Mouse (Mus musculus) layer of hippocampus, adult 18-20 months (tissue): Measurements from ENCODE around the gene Xpnpep1. TPM values are rescaled to one million over a fixed set of nuclear protein-coding genes. Genes with fewer than 3 reads are reported as not detected.

ENCODE experiments used
- DNase-seq, 2 experiments: peaks; one replicate each; pipeline ENCODE4 v3.0.0; 2022; ENCODE audit warnings: low spot score in 2 of 2
- total RNA-seq, 2 experiments: library from RNA; stranded (reverse); gene quantifications; 2 replicates each; pipeline ENCODE4 v1.2.3; 2021

The Xpnpep1 gene
- total RNA-seq, 2 experiments from 2014 or later = 72.8 to 79.3 TPM

DNA sequence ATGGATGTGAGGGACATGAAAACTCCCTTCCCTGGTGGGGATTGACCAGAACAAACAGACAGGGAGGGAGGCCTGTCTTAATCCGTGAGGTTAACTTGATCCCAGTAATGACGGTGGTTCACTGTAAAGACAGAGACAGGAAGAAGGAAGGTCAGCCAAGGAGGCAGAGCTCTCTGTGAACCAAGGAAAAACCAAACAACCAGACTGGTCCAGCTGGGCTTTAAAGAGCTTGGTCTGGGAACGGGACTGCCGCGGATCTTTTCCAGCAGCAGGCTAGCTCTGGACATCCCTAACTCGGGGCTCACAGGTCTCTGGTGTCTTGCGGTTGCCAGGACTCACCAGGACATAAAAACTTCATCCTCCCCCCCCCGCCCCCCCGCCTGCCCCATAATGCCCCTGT, 26.5 kb upstream of the Xpnpep1 start:
- DNase-seq = no peak

DNA sequence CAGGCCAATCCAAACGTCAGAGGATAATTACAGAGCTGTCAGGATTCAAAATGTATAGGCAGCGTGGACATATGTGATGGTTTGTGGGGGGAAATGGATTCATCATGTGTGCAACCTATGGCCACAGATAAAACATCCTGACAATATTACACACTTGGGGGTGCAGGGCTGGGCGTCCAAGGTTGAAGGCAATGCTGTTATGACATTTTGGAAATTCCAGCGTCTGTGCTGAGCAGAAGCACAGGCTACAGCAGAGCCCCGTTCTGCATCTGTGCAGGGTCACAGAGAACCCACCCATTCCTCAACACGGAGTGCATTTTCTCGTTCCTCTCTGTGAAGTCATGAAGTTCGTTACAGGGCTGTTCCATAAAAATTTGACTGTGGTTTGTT, 25.0 kb upstream of the Xpnpep1 start:
- no peak for DNase-seq

DNA sequence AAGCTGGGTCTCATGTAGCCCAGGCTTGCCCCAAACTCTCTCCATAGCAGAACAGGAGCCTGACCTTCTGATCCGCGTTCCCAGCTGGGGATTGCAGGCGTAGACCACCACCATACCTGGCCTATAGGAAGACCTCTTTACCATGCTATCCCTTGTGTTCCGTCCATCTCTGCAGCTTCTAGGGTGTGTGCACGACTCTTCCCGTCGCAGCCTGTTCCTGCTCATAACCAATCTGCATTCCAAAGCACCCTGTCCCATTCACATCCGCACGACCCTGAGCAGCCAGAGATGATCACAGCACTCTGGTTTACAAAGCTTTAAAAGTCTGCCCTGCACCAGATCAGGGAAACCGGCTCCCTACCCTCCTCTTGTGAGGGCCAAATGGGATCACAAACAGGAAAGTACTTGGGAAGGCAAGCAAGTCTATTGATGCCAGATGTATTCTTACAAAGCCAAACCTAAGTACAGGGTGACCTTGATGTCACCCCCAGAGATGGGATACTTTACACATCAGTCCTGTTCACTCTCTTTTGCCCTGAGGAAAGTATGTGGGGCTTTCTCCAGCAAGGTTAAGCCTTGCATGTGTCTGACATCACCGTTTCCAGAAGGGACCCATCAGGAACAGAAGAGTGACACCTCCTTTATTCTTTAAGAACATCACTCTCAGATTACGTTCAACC, 24.4 kb upstream of the Xpnpep1 start:
- no peak for DNase-seq

DNA sequence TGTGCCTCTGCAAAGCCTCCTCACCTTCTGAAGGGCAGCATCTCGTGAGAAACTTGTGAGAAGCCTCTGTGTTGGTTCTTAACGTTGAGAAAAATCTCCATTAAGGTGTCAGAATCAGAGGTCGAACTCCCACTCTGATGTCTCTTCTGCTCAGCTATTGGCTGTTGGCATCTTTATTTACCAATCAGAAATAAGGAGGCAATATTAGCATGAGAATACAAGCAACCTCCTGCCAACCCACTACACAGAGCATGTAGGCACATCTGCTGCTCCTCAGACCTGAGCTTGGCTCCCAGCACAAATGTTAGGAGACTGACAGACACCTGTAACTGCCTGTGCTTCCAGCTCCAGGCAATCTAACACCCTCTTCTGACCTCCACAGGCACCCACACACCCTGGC, 22.0 kb upstream of the Xpnpep1 start:
- no peak for DNase-seq

DNA sequence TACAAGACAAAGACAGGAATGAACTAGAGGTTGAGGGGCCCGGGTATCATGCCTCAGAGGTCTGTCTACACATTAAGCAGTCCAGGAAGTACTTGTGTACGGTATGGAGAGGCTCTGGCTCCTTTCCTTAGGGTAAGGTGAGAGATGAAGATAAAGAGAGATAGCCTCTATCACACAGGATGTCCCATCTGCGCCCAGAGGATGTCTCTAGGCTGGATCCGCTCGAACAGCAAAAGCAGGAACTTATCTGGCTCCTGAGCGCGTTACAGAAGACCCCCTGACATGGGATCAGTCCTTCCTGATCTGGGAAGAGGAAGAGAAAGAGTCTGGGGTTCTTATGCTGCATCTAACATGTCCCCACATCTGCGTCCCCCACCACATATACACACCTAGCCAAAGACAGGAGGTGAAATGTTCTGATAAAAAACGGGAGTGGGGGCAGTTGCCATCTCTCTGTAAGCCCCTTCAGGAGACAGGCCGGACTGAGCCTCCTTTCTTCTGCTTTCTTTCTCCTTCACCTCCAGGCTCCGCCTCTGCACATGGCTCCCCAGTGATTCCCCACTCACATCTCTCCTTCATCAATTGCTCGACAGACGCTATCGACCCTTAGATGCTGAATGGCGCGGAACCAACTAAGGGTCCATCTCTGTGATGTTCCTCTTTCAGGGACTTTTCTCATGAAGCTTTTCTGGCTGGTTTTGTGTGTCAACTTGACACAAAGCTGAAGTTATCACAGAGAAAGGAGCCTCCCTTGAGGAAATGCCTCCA, 19.5 kb upstream of the Xpnpep1 start:
- DNase-seq = no peak

DNA sequence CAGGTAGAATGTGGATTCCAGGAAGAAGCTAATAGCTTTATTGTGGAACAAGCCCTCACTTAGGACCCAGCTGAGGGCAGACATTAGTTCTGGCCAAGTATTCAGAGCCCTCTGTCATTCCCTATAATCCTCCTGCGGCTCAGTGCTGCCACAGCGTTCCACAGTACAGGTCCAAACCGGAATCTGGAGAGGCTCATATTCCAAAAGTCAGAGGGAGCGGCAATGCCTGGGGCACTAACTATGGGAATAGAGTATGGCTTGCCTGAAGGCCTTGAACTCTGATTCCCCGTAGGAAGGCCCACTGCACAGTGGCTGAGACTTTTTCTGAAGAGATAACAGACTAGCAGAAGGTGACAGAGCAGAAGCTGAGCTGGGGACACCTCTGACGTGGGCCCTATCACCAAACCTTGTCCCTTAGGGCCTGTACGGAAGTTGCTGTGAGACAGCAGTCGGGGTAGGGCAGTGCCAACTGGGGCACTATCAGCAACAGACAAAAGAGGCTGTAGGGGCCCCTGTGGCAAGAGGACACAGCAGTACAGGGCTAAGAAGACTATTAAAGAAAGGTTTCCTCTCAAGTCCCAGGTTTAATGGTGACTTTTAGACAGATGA, 18.8 kb upstream of the Xpnpep1 start:
- DNase-seq = no peak

DNA sequence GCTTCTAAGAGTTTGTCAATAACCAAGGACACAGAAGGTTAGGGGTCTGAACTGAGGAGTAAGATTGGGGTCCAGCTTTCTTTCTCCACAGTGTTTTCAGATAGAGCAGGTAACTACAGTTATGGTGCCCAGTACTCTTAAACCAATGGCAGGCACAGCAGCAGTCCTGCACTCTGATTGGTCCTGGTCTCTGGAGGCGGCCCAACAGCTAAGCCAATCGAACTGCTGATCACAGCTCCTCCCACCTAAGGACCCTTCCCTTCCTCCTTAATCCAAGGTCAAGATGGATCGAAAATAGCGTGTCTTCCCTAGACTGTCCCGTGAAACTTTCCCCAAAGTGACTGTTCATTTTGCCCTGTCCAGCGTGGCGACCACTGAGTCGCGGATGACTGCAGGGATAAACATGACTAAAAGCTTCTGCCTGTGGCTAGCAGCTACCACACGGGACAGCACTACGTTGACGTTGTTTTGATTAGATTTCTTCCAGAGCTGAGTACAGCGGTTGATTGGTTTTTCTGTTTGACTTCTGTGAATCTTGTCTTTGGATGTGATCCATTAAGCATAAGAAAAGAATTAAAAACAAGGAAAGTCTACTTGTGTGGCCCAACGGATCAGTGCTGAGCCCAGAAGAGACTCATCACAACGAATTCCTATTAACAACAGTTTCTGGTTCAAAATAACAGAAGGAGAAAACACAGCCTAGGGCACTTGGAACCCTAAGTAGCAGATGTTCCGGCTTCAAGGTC, 18.1 kb upstream of the Xpnpep1 start:
- no peak for DNase-seq

DNA sequence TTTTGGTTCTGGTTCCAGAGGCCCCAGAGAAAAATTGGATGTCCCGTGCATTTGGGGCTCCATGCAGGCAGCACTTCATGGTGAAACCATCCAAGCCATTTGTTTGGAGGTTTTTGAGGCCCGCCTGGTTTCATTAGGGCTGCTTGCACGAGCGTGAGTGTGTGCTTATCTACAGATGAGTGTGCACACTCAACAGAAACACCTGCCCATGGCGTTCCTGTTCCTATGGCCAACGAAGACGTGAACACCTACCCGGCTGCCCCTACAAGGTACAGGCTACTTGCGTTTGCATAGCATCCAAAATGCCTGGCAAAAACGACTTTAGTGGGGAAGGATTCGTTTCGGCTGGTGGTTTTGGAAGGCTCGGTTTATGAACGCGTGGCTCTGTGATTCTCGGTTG, 13.3 kb upstream of the Xpnpep1 start:
- no peak for DNase-seq

DNA sequence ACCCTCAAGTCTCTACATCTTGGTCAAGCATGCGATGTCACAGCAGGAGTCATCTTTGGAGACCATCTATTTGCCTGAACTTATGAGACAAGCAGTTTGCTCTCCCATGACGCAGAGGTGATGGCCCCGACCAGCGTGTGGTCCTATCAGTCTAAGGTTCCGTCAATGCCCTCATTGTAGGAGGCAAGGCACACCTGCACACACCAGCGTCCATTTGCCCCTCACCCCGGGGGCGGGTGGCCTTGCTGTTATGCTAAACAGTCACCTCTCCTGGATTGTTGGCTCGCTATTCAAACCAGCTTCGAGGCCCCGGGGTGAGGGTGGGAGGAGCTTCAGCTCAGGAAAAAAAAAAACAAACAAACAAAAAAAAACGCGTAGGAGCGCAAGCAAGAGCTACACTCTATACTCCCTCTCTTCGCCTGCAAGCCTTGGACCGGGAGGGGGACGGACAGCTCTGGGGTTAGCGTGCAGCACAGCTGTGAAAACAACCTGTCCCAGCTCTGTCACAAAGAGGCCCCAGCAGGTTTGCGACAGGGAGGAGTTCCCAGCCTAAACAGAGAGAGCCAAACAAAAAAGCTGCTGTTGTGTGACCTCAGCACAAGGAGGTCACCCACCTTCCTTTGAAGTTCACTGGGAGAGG, 12.1 kb upstream of the Xpnpep1 start:
- no peak for DNase-seq

DNA sequence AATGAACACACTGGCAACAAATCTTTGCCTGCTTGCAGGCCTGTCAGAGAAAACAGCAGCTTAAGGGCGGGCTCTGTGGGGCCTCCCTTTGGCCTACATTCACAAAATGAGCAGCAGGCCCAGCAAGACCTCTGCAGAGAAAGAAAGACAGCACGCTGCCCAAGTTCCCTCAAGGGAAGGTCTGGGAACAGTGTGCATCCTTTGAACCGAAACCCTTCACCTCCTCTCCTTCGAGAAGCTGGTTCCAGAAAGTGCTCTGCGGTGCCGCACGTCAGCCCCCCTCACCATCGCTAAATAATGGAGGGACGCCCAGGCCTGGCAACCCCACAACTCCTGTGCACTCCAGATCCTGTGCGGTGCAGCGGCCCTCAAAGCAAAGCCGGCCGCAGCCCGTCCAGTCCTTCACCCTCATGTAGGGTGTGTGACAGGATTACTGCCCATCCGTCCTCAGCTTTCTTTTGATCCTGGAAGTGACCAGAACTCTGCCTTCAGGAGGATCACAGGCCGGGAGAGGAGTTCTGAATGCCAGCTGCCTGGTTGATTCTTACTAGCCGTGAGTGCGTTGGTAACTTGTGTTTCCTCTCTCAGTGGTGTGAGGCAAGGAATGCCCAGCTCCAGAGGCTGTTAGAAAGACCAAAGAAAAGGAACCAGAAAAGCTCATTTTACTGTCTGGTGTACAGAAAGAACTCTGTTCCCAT, 11.4 kb upstream of the Xpnpep1 start:
- no peak for DNase-seq

DNA sequence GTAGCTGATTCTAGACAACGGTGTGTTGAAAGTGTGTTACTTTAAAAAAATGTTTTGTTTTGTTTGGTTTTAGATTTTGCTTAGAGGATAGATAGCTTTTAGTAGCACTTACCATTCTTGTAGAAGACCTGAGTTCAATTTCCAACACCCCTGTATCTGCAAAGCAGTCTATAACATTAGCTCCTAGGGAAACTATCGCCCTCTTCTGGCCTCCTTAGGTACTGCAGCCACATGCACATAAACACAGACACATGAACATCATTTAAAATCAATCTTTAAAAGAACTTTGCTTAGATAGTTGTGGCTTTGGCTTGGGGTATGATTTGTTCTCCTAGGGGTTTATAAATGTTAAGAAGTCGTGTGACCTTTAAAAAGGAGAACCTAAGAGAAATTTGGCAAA, 10.1 kb upstream of the Xpnpep1 start:
- no peak for DNase-seq

DNA sequence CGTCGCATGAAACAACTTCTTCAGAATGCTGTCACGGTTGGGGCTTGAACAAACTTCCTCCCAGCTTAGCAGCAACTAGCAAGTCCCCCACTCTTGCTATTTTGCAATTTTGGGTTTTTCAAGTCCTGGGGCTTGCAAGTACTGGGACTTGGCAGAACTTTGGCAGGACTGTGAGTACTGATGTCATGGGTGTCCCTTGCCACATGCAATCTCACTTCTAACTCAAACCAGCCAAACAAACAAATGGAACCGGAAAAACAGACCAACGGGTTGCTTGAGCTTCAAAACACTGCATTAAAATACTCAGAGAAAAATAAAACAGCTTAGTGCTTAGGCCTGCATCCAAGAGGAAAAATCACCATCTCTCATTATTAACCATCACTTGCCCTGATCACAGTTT, 7.2 kb upstream of the Xpnpep1 start:
- DNase-seq = peak in 1 of 2 experiments; percentile 49

DNA sequence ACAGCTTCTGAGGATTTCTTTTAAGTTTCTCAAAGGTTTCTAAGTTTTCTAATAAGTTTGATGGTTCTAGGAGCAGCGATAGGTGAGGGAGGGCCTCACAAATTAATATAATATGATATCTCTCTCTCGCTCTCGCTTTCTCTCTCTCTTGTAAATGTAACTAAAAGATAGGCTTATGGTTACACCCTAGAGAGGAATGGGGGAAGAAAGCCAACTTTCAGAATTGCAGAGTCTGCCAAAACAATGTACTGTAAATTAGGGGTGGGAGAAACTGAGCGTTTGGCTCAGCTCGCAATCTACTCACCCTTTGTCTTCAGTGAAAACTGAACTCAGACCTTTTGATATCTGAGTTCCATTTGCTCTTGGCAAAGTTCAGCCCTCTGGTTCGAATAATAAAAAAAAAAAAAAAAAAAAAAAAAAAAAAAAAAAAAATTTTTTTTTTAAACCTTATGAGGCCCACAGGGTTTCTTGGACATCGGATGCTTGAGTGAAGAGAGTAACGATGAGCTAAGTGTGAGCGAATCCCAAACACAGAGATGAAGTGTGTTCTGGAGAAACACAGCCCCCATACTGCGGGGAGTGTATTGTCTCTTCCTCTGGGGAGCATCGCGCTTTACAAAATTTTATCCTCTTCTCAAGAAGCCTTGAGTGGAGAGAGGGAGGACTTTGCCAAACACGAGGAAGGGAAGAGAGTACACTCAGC, 3.6 kb upstream of the Xpnpep1 start:
- DNase-seq = no peak

DNA sequence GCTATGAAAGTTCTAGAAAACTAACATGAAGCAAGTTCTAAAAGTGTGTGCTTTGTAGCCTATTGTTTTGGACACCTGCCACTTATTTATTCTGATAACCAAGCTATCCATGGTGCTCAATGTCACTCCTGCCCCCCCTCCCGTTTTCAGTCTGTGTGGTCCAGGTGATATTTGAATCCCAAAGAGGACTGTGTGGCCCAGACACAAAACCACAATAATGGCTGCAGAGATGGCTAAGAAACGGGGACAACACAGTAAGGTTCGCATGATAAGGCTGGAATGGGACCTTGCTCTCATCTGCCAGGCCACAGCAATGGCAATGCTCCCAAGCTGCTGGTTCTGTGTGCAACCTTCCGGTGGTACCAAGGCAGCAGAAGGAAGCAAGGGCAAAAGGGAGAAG, 1.6 kb upstream of the Xpnpep1 start:
- no peak for DNase-seq

DNA sequence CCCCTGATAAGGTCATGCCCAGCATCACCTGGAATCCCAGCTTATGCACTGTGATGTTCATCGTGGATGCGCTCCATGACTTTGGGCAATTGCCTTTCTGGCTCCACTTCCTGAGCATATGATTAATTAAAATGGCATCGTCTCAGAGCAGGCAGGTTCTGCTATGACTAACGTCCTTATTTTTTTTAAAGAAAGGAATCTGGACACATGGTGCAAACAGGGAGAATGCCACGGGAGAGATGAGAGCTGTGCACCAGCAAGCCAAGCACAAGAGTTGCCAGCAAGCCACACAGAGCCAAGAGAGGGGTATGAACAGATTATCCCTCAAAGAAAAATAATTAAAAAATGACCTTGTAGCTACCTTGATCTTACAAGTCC, 1.1 kb upstream of the Xpnpep1 start:
- peak in 1 of 2 experiments; percentile 40 for DNase-seq

DNA sequence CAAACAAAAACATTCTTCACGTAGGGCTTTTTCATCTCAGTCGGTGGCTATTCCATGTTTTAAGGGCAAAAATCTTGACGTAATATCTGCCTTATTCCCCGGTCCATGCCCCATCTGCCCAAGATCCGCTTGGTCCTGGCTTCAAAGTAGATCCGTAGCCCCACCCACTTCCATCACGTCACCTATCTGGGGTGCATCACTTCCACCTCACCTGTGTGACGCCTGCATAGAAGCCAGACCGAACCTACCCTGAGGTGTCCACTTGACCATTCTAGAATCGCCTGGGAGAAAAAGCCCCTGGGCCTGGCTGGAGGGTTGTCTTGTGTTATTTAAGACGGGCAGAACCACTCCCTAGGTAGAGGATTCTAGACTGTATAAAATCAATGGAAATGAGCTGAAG, 924 bp downstream of the Xpnpep1 start:
- no peak for DNase-seq

DNA sequence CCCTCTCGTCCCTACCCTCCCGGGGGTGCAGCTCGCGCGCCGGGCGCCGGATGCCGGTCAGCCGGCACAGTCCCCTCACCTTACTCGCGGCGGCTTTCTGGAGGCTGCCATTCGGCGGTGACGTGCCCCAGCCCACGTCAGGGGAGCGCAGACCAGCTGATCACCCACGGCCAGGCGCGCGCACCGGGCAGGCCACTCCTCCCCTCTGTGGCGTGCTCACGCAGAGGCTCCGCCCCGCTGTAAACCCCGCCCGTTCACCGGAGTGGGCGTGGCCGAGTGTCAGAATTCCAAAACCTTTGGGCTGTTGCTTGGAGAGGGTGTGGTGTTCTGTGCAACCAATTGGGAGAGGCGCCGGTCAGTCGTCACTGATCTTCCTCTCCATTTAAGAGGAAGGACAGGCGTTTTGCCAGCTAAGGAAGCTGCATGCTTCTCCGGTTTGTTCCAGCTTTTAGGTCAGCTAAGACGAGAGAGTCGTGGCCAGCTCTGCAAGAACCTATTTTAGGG, 1.5 kb downstream of the Xpnpep1 start:
- peak; percentile 98 to 99 for DNase-seq

DNA sequence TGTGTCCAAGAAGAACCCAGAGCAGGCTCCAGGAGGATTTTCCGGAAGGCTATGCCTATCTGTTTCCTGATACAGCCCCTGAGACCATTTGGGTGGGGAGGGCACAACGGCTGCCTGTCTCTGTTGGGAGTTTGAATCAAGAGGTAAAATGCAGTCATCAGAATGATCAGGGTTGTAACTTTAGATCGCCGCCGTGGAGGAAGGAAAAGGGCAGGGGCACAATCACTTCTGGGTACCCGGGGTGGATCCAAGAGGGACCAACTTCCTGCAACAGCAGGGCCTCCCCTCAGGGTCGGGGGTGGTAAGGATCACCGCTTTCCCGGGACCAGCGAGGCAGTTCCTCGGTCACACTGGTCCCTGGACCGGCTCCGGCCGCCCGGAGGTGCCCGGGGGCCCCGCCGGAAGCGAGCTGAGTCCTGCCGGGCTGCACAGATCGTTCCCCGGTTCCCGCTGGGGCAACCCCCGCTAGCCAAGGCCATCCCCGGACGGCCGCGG, 2.0 kb downstream of the Xpnpep1 start:
- DNase-seq = no peak

DNA sequence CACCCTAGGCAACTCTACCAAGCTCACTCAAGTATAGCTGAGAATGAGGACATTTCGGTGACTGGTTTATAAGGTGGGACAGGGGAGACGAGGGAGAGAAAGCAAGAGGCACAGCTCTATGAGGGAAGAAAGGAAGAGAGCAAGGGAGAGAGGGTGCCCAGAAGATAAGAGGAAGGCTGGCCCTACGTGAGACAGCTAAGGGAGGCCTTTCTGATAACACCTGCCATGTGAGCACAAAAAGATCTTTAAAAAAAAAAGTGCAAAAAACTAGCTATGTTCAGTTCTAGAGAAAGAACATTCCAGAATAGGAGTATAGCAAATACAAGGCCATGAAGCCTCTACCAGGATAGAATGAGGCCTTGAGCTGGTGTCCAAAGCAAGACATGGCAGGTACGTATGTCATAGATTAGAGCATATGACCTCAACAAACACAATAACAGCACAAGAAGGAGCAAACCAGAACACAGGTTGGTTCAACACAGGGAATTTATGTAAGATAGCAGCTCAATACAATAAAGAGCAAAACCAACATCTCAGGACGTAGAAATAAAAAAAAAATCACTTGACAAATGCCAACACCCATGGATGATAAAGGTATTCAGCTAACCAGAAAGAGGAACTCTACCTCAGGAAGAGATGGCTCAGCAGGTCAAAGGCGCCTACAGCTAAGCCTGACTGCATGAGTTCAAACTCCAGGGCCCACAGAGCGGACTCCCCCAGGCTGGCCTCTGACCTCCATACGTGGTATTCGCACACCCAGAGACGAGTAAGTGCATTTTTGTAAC, 6.7 kb downstream of the Xpnpep1 start:
- no peak for DNase-seq
